Mouse (Mus musculus): ENCODE measurements at regions not wholly inside any gene's neighbourhood (a gene's known extent, or its start where the extent isn't known, plus 50 kb on each side); places are given as distances from the start of the nearest gene placed in this dataset.
"Not testable (repeated sequence)": the region's sequence is repeated elsewhere in the genome, so short reads cannot be mapped to it uniquely, and the experiment has no call there.

DNA sequence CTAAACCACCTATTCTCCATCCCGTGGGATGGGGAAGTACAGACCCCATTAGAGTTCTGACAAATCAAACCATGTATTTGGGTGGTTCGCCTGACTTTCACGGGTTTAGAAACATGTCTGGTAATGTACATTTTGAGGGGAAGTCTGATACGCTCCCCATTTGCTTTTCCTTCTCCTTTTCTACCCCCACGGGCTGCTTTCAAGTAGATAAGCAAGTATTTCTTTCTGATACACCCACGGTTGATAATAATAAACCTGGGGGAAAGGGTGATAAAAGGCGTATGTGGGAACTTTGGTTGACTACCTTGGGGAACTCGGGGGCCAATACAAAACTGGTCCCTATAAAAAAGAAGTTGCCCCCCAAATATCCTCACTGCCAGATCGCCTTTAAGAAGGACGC lies 713.7 kb upstream of the Tacstd2 start:
- ATAC-seq (ENCODE audit: low read depth); H3K4me1 ChIP-seq (ENCODE audit: control insufficient read depth, insufficient read depth, low read length); H3K4me3 ChIP-seq (ENCODE audit: low read depth, low read length); H3K27me3 ChIP-seq (ENCODE audit: control insufficient read depth, insufficient read depth, low read length); H3K9me3 ChIP-seq (ENCODE audit: control insufficient read depth, low read length); H3K4me2 ChIP-seq (ENCODE audit: low read depth, low read length); H3K36me3 ChIP-seq (ENCODE audit: control insufficient read depth, insufficient read depth, low read length); H3K27ac ChIP-seq (ENCODE audit: low read depth, low read length); H3K9ac ChIP-seq (replicated peaks; ENCODE audit: low read depth, low read length): not testable (repeated sequence)
- WGBS: 89% methylated on average over 8 of the region's 10 CpGs

DNA sequence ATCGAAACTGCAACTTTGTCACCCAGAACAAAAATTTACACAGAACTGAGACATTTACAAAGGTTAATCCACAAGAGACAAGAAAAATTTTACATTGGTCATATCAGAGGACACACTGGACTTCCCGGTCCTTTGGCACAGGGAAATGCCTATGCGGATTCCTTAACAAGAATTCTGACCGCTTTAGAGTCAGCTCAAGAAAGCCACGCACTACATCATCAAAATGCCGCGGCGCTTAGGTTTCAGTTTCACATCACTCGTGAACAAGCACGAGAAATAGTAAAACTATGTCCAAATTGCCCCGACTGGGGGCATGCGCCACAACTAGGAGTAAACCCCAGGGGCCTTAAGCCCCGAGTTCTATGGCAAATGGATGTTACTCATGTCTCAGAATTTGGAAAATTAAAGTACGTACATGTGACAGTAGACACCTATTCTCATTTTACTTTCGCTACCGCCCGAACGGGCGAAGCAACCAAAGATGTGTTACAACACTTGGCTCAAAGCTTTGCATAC lies 712.5 kb upstream of the Tacstd2 start:
- ATAC-seq (ENCODE audit: low read depth); H3K4me2 ChIP-seq (ENCODE audit: low read depth, low read length); H3K27ac ChIP-seq (ENCODE audit: low read depth, low read length); H3K4me1 ChIP-seq (ENCODE audit: control insufficient read depth, insufficient read depth, low read length); H3K4me3 ChIP-seq (ENCODE audit: low read depth, low read length); H3K9ac ChIP-seq (replicated peaks; ENCODE audit: low read depth, low read length); H3K9me3 ChIP-seq (ENCODE audit: control insufficient read depth, low read length); H3K27me3 ChIP-seq (ENCODE audit: control insufficient read depth, insufficient read depth, low read length); H3K36me3 ChIP-seq (ENCODE audit: control insufficient read depth, insufficient read depth, low read length): not testable (repeated sequence)
- 94% methylated on average over 19 of the region's 19 CpGs for WGBS

GRCm38 (mm10) chr6:68242749-68243148 lies 707.2 kb upstream of the Tacstd2 start:
- H3K9me3 ChIP-seq (ENCODE audit: control insufficient read depth, low read length); H3K27ac ChIP-seq (ENCODE audit: low read depth, low read length); H3K36me3 ChIP-seq (ENCODE audit: control insufficient read depth, insufficient read depth, low read length); H3K4me1 ChIP-seq (ENCODE audit: control insufficient read depth, insufficient read depth, low read length); ATAC-seq (ENCODE audit: low read depth); H3K27me3 ChIP-seq (ENCODE audit: control insufficient read depth, insufficient read depth, low read length); H3K4me2 ChIP-seq (ENCODE audit: low read depth, low read length); H3K9ac ChIP-seq (replicated peaks; ENCODE audit: low read depth, low read length); H3K4me3 ChIP-seq (ENCODE audit: low read depth, low read length): not testable (repeated sequence)
- no CpG with 5 or more reads among the region's 8 CpGs for WGBS

DNA sequence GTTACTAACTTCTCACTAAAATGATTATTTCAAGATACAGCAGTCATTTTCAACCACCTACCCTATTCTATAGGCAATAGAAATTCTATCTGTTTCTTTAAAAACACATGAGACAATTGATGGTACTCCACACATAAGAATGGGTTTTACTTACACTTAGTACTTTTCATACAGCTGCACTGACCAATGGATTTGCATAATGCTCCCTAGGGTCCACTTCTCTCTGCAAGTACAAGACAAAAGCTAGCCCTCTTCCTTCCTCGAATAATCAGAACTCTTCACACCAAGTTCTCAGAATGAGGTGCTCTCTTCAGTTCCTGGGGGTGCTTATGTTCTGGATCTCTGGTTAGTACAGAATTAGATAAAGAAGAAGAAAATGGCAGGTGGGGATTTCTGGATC lies 684.1 kb upstream of the Tacstd2 start:
- Histone ChIP-seq H3K4me3 (ENCODE audit: low read depth, low read length) (no peak overlapping the region), H3K27me3 (ENCODE audit: control insufficient read depth, insufficient read depth, low read length) (no peaks in the 10 kb centered on the region), H3K36me3 (ENCODE audit: control insufficient read depth, insufficient read depth, low read length) (no peaks in the 10 kb centered on the region), H3K4me2 (ENCODE audit: low read depth, low read length) (no peak overlapping the region), H3K9me3 (ENCODE audit: control insufficient read depth, low read length) (no peaks in the 10 kb centered on the region; the same call in 1 of the 2 replicates), H3K9ac (replicated peaks; ENCODE audit: low read depth, low read length) (no peak overlapping the region), H3K4me1 (ENCODE audit: control insufficient read depth, insufficient read depth, low read length) (no peaks in the 10 kb centered on the region), H3K27ac (ENCODE audit: low read depth, low read length) (no peak overlapping the region)
- WGBS: 70% methylated on average over 1 of the region's 1 CpGs
- no peak for ATAC-seq (ENCODE audit: low read depth)

DNA sequence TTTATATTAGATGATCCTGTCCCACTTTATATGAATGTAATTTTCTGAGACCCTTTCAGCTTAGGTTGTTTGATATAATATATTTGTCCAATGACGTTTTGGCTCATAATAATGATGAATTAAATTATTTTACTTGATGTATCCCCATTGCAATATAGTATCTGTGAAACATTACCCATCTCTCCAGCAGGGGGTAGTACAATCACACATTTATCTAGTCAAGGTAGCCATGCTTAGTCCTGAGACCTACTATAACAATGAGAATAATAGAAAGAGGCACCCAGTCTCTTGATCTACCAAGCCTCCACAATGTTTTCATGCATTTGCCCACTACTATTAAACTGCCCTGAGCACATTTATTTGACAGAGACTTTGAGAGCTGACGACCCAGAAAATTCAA lies 665.9 kb upstream of the Tacstd2 start:
- H3K4me3 ChIP-seq (ENCODE audit: low read depth, low read length): no peak overlapping the region
- no peak overlapping the region for H3K9ac ChIP-seq (replicated peaks; ENCODE audit: low read depth, low read length)
- no peaks in the 10 kb centered on the region for H3K27me3 ChIP-seq (ENCODE audit: control insufficient read depth, insufficient read depth, low read length)
- WGBS: 30% methylated on average over 2 of the region's 2 CpGs
- no peak overlapping the region for H3K27ac ChIP-seq (ENCODE audit: low read depth, low read length)
- ATAC-seq (ENCODE audit: low read depth): no peak
- H3K9me3 ChIP-seq (ENCODE audit: control insufficient read depth, low read length): no peaks in the 10 kb centered on the region
- no peaks in the 10 kb centered on the region for H3K36me3 ChIP-seq (ENCODE audit: control insufficient read depth, insufficient read depth, low read length)
- no peak overlapping the region for H3K4me2 ChIP-seq (ENCODE audit: low read depth, low read length)
- no peaks in the 10 kb centered on the region for H3K4me1 ChIP-seq (ENCODE audit: control insufficient read depth, insufficient read depth, low read length)

DNA sequence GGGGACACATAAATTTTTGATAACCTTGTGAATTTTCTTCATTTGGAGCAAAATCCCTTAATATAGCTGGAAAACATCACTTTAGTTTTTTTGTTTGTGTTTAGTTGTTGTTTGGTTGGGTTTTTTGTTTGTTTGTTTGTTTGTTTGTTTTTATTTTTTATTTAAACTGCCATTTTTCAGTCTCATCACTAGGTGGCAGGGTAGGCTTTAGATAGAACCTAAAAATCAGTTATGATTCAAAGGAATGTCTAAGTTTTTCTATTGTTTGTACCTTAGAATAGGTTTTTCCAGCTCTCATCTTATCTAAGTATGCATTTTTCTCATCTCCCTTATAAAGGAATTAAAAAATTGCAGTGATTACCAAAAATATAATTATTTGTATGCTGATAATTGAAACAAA lies 662.4 kb upstream of the Tacstd2 start:
- Histone ChIP-seq H3K27ac (ENCODE audit: low read depth, low read length) (no peak overlapping the region), H3K9ac (replicated peaks; ENCODE audit: low read depth, low read length) (no peak overlapping the region), H3K36me3 (ENCODE audit: control insufficient read depth, insufficient read depth, low read length) (no peaks in the 10 kb centered on the region), H3K4me1 (ENCODE audit: control insufficient read depth, insufficient read depth, low read length) (no peaks in the 10 kb centered on the region), H3K4me3 (ENCODE audit: low read depth, low read length) (no peak overlapping the region), H3K9me3 (ENCODE audit: control insufficient read depth, low read length) (no peaks in the 10 kb centered on the region), H3K4me2 (ENCODE audit: low read depth, low read length) (no peak overlapping the region), H3K27me3 (ENCODE audit: control insufficient read depth, insufficient read depth, low read length) (no peaks in the 10 kb centered on the region)
- no peak for ATAC-seq (ENCODE audit: low read depth)

- H3K4me1 ChIP-seq (ENCODE audit: control insufficient read depth, insufficient read depth, low read length): no peaks in the 10 kb centered on the region
- no peaks in the 10 kb centered on the region for H3K27me3 ChIP-seq (ENCODE audit: control insufficient read depth, insufficient read depth, low read length)
- WGBS: 85% methylated on average over 4 of the region's 4 CpGs
- no peaks in the 10 kb centered on the region for H3K9me3 ChIP-seq (ENCODE audit: control insufficient read depth, low read length)
- ATAC-seq (ENCODE audit: low read depth): no peak
- H3K4me3 ChIP-seq (ENCODE audit: low read depth, low read length): no peak overlapping the region
- no peak overlapping the region for H3K27ac ChIP-seq (ENCODE audit: low read depth, low read length)
- H3K9ac ChIP-seq (replicated peaks; ENCODE audit: low read depth, low read length): no peak overlapping the region
- H3K4me2 ChIP-seq (ENCODE audit: low read depth, low read length): no peak overlapping the region
- no peaks in the 10 kb centered on the region for H3K36me3 ChIP-seq (ENCODE audit: control insufficient read depth, insufficient read depth, low read length)
These were observed 629.2 kb upstream of the Tacstd2 start for GRCm38 (mm10) chr6:68164792-68165191.

DNA sequence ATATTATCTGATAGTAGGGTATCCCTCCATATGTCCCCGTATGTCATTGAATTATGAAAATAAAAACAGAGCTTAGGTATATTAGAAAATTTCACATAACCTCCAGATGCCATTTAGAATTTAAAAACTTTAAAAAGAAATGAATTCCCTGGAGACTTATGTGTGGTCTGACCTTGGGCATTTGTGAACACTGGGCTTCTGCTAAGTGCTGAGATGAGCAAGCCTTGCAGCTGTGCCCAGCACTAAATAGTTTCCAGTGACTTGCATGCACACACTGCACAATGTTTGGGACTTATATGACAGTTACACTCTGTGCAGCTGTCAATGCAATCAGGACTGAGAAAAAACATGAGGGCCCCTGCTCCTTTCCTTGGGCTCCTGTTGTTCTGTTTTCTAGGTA lies 628.5 kb upstream of the Tacstd2 start:
- H3K4me2 ChIP-seq (ENCODE audit: low read depth, low read length); H3K36me3 ChIP-seq (ENCODE audit: control insufficient read depth, insufficient read depth, low read length); H3K4me3 ChIP-seq (ENCODE audit: low read depth, low read length); H3K27me3 ChIP-seq (ENCODE audit: control insufficient read depth, insufficient read depth, low read length); H3K9me3 ChIP-seq (ENCODE audit: control insufficient read depth, low read length); H3K27ac ChIP-seq (ENCODE audit: low read depth, low read length); H3K9ac ChIP-seq (replicated peaks; ENCODE audit: low read depth, low read length); H3K4me1 ChIP-seq (ENCODE audit: control insufficient read depth, insufficient read depth, low read length): not testable (repeated sequence)
- 90% methylated on average over 1 of the region's 1 CpGs for WGBS
- ATAC-seq (ENCODE audit: low read depth): peak; percentile 44; the same call in 1 of the 2 replicates

DNA sequence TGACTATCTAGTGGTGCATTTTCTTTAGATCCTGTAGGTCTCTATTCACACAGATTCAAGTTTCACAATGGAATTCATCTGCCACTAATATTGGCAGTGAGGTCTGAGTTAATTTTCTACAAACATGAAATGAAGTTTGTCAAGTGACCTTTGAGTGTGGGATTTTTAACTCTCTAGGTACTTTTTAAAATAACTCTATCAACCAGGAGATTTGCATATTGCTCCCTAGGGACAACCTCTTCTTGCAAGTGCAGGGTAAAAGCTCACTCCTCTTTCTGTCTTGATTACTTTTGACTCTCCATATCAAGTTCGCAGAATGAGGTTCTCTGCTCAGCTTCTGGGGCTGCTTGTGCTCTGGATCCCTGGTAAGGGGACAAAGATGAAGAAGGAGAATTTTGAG lies 616.0 kb upstream of the Tacstd2 start:
- Histone ChIP-seq H3K9ac (replicated peaks; ENCODE audit: low read depth, low read length) (no peak overlapping the region), H3K4me3 (ENCODE audit: low read depth, low read length) (no peak overlapping the region), H3K27ac (ENCODE audit: low read depth, low read length) (no peak overlapping the region), H3K36me3 (ENCODE audit: control insufficient read depth, insufficient read depth, low read length) (no peaks in the 10 kb centered on the region), H3K4me1 (ENCODE audit: control insufficient read depth, insufficient read depth, low read length) (no peaks in the 10 kb centered on the region), H3K9me3 (ENCODE audit: control insufficient read depth, low read length) (no peaks in the 10 kb centered on the region), H3K4me2 (ENCODE audit: low read depth, low read length) (no peak overlapping the region), H3K27me3 (ENCODE audit: control insufficient read depth, insufficient read depth, low read length) (no peaks in the 10 kb centered on the region)
- no peak for ATAC-seq (ENCODE audit: low read depth)
- 86% methylated on average over 1 of the region's 1 CpGs for WGBS

- no peak for ATAC-seq (ENCODE audit: low read depth)
These were observed 566.9 kb upstream of the Tacstd2 start for GRCm38 (mm10) chr6:68102481-68102880.

More at GRCm38 (mm10) chr6:68102481-68102880, 566.9 kb upstream of the Tacstd2 start:
- no peaks in the 10 kb centered on the region for H3K4me1 ChIP-seq (ENCODE audit: control insufficient read depth, insufficient read depth, low read length)
- no peak overlapping the region for H3K4me3 ChIP-seq (ENCODE audit: low read depth, low read length)
- no peak overlapping the region for H3K27ac ChIP-seq (ENCODE audit: low read depth, low read length)
- no peak overlapping the region for H3K9ac ChIP-seq (replicated peaks; ENCODE audit: low read depth, low read length)
- no peak overlapping the region for H3K4me2 ChIP-seq (ENCODE audit: low read depth, low read length)
- no peaks in the 10 kb centered on the region for H3K36me3 ChIP-seq (ENCODE audit: control insufficient read depth, insufficient read depth, low read length)
- no peaks in the 10 kb centered on the region for H3K9me3 ChIP-seq (ENCODE audit: control insufficient read depth, low read length)
- no peaks in the 10 kb centered on the region for H3K27me3 ChIP-seq (ENCODE audit: control insufficient read depth, insufficient read depth, low read length)

Measured in neural tube, embryonic 14.5 days (tissue).